Mouse (Mus musculus) right cerebral cortex, adult 2 months (tissue): ENCODE measurements at regions not wholly inside any gene's neighbourhood (a gene's known extent, or its start where the extent isn't known, plus 50 kb on each side); places are given as distances from the start of the nearest gene placed in this dataset.

Experiments used
- DNase-seq, 2 experiments: peaks; one replicate each; pipeline ENCODE4 v3.0.0; 2021 to 2022; ENCODE audit warnings: low spot score in 2 of 2

- DNase-seq = no peak
These were observed 237.9 kb upstream of the A1bg start for GRCm38 (mm10) chr15:61160666-61161065.

DNA sequence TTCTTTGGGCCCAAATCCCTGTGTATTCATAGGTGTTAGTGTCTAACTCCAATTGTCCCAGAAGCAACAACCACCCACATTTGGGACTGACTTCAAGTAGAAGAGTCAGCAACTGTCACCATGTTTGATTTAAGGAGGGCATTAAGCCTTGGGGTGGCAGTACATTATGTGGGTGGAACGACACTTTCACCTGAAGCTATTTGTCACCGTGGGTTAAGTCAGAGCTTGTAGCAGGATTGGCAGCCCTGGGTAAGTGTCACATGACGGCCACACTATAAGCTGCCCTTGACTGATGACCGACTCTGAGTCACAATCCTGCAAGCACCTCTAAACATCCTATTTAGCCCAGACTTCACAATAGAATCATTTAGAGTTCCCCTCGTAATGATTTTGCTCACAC is 236.7 kb upstream of the A1bg start:
- no peak for DNase-seq

- peak; percentile 47 to 61 for DNase-seq
These were observed 235.3 kb upstream of the A1bg start for GRCm38 (mm10) chr15:61158041-61158545.

DNA sequence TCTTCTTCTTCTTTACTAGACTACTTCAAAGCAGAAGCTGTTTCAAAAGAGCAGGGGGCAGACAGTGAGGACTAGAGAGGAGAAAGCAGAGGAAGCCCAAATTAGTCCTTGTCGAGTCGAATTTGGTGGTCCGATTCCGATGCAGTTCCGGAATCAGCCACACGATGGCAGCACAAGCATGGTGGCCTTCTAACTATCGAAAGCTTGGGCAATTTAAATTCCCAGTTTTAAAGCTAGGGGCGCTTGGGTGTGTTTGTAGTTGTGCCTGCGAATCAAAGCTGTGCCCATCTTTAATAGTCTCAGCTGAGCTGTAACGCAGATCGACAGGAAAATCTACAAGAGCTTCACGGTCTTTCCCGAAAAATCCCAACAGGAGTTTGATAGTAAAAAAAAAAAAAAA is 234.7 kb upstream of the A1bg start:
- peak; percentile 97 to 98 for DNase-seq

DNA sequence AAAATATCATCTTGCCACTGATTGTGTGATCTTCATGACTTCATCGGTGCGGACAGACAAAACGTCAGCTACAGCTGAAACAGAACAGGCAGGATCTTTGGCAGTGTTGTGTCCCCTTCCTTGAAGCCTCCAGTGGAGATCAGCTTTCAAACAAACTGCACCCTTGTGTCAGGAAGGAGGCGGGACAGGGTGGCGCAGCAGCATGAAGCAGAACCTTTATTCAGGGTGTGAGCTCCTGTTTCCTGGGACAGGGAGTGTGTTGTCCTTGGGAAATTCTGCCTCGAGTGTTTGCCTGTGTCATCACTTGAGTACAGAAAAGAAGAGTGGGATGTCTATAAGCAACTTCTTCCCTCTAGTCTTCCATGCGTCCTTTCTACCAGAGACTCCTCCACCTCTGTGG is 232.7 kb upstream of the A1bg start:
- DNase-seq = no peak

- DNase-seq = no peak
These were observed 231.4 kb upstream of the A1bg start for GRCm38 (mm10) chr15:61154166-61154565.

DNA sequence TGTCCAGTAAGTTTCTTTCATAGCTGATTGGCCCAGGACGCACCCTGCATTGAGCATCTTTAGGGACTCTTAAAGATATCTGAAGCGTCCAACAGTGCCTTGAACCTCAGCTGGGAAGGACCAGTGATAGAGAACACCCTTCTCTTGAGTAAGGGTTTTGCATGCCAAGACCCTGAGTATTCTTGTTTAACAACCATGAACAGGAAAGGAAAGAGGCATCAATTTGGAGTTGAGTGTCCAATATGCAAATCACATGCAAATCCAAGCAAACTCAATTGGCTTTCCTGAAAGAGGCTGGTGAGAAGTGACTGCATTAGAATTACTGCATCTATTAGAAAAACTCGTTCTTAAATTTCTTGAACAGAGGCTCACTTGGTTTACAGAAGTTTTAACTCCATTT is 220.0 kb upstream of the A1bg start:
- DNase-seq = no peak

DNA sequence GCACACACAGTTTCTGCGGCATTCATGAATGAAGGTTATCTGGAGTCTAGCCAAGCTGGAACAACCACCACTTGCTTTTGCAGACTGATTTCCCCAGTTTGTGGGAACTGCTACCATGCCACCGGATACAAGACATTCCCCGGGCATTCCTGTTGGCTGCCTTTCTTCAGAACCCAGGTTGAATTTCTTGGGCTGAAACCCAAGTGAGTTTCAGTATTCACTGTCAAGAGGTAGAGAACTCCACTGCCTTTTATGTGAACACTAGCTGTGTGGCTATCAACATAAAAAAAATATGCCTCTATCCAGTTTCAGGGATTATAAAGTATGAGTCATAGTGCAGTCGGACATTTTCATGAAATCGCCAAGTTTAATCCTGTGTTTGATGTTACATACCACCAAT is 216.3 kb upstream of the A1bg start:
- no peak for DNase-seq

DNA sequence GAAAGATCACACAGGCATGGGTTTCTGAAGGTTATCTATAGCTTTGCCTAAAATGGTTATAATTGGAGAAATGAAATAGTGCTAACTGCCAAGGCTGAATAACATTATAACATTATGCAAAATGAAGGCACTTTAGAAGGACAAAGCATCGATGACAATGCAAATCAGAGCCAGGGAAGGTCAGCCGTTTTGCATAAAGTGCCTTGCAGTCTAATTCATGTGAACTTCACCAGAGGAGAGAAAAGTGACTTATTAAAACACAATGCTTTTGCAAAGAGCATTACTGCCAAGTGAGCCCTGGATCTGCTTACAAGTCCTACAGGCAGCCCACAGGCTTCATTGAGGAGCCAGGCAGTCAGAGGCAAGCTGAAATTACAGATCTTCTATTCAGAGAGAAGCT is 214.0 kb upstream of the A1bg start:
- DNase-seq = no peak

GRCm38 (mm10) chr15:61133316-61133715 is 210.5 kb upstream of the A1bg start:
- DNase-seq = no peak

- no peak for DNase-seq
These were observed 205.2 kb upstream of the A1bg start for GRCm38 (mm10) chr15:61127971-61128370.

DNA sequence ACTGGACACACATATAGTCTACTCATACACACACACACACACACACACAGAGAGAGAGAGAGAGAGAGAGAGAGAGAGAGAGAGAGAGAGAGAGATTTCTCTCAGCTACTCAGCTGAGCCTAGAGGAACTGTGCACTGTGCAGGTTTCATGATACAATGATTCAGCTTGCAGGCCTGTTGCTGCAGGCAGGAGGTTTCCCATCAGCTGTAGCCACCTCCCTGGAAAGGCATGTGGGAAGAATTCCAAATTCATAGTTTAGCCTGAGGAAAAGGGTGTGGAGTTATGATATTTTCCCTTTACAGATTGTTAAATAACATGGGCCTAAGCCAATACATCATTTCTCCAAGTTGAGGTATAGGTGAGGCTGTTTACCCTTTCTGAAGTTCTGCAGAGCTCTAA is 204.3 kb upstream of the A1bg start:
- no peak for DNase-seq

DNA sequence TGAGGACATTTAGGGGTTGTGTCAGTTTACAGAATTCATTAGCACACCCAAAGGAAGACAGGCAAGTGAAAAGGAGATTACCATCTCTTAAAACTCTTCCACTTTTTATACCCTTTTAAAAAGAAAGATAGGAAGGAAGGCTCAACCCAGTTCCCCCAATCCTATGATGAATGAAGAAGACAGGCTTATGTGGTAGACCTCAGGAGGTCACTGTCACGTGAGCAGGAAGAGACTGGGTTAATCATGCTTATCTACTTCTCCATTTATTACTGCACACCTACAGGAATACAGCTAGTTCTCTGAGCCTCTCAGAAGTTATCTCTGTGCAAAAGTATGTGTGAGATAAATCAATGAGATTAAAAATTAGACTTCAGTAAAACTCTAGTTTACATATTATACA is 194.1 kb upstream of the A1bg start:
- DNase-seq = no peak

- no peak for DNase-seq
These were observed 186.8 kb upstream of the A1bg start for GRCm38 (mm10) chr15:61109429-61110128.

DNA sequence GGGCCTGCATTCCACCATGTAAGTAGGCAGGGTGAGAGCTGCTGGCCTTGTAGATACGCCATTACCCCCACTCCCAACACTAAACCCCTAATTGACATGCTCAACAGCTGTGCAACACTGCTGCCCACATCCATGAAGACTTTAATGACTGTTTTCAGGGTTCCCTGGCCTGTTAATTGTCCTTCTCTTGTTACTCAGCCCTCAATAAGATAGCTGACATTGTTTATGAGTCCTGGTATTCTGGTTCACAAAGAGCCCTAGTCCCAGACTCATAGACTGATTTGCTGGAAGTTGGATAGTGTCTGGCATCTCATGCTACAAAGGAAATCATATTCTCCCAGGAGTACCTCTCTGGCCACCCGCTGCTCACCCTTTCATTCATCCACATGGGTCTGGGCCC is 186.1 kb upstream of the A1bg start:
- no peak for DNase-seq

DNA sequence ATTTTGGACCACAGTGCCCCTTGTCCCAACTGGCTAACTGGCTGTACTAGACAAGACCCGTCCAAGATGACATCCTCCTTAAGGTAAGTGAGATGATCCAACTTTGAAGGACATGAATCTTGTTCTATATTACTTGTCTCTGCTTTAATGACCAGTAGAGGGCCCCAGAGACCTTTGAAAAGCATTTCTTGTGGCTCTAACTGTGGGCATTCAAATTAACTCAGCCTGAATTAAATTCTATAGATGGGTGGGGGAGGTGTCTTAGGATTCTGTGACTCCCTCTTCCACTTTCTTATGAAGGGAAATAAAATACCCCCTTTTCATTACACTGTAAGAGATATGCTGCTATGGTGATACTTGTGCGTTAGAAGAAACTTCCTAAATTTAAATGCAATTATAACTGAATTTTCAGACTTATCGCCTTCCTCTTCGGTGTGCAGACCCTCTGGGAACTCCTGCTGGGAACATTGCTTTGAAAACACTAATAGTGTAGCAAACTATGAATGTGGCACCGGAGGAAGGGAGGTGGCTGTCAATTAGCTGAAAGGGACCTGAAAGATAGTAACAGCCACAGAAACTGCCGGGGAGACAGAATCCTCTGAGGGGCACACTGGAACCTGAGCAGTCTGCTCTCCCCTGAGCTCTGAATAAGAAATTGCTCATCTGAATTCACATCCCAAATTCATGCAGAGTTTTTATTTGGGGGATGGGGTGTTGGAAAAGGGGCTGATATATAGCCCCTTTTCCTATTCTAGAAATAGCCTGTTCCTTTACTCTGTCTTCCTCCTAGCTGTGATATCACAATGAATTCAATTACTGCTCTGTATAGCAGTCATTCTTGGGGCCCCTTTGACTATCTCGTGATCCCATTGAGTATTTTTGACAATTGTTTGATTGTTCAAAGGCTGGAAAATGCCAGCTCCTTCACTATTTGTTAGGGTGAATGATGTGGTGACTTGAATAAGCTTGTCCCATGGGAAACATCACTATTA is 179.9 kb upstream of the A1bg start:
- peak; percentile 44 to 72 for DNase-seq

- no peak for DNase-seq
These were observed 178.0 kb upstream of the A1bg start for GRCm38 (mm10) chr15:61100807-61101206.

- DNase-seq = no peak
These were observed 176.2 kb upstream of the A1bg start for GRCm38 (mm10) chr15:61098968-61099367.

DNA sequence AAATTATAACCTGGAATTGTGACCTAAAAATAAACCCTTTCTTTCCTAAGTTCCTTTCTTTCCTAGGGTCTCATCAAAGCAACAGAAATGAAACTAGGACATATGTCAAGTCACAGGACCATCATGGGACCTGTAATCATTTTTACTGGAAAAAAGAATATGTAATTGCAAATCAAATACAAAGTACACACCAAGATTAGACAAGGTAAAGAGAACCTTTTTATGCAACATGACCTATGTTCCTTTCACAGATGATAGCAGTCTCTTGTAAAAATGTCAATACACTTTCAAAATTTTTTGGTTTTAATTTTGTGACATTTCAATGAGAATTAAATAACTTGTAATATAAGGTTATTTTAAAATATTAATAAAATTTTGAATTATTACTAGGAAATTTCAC is 175.7 kb upstream of the A1bg start:
- no peak for DNase-seq

GRCm38 (mm10) chr15:61096021-61096781 is 173.4 kb upstream of the A1bg start:
- no peak for DNase-seq

DNA sequence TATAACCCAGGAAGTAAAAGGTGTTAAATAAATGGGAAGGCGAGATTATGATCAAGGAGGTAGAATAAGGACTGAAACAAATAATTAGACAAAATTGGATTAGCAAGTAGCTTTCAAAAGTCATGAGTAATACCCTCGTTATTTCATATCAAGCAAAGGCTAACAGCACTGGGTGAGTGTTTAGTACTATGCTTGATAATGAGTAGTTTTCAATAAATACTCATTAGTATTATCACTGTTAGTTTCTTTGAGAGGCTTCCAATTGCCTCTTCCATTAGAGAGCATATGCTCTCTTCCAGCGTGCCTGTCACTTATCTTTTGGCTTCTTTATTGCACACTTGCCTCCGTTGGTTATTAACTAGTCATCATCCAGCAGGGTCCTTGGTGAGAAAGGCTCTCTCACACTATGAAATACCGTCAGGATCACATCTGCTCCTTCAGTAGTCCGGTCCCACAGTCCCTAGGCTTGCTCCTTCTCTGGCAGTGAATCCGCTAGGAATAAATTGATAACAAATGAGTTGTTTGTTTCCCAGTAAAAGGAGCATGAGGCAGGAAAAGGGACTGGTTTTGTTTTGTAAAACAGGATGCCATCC is 132.3 kb upstream of the A1bg start:
- no peak for DNase-seq

DNA sequence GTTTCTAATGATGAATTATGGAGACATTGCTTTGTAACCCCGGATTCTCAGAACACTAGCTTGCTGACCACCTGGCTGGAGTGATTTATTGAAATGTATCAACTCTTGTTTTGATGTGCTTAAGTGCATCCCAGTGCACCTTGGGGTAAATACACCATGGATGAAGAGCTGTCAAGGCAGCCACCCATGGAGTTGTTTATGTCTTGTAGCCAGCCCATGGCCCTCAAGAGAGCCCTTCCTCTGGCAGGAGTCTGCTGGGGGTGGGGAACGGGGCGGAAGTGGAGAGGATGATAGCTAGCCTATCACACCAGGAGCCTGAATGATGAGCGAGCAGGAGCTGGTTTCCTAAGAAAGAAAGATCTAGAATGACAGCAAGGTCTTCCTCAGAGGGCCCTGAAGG is 128.6 kb upstream of the A1bg start:
- DNase-seq = no peak
